Mouse (Mus musculus) forebrain, embryonic 13.5 days (tissue): ENCODE results near the gene Asxl1. TPM values are rescaled to one million over a fixed set of nuclear protein-coding genes. Genes with fewer than 3 reads are reported as not detected.
A peak's percentile ranks its signal among the peaks of the same experiment; 100 is the strongest.

Source experiments
- ATAC-seq: fragments of 200-750 bp; cut with Nextera tagmentation; 2 replicates; pipeline ENCODE4 v1.8.0; 2017
- H3K27ac ChIP-seq: fragments of 300-500 bp; sonication (generic); 2 replicates; pipeline ENCODE4 v1.5.1; 2015; ENCODE audit warnings: inconsistent platforms, mild to moderate bottlenecking, moderate library complexity
- H3K27me3 ChIP-seq: fragments of 300-500 bp; sonication (generic); 2 replicates; pipeline ENCODE4 v1.6.1; 2015; ENCODE audit warnings: mild to moderate bottlenecking, inconsistent platforms
- H3K36me3 ChIP-seq: fragments of 300-500 bp; sonication (generic); 2 replicates; pipeline ENCODE4 v1.6.1; 2015; ENCODE audit warnings: mild to moderate bottlenecking, inconsistent platforms; ENCODE audit not compliant: poor library complexity, severe bottlenecking
- H3K4me1 ChIP-seq: fragments of 300-500 bp; sonication (generic); 2 replicates; pipeline ENCODE4 v1.6.1; 2015; ENCODE audit warnings: inconsistent platforms
- H3K4me2 ChIP-seq: fragments of 300-500 bp; sonication (generic); 2 replicates; pipeline ENCODE4 v1.6.1; 2015; ENCODE audit warnings: inconsistent platforms, mild to moderate bottlenecking, moderate library complexity
- H3K4me3 ChIP-seq: fragments of 300-500 bp; sonication (generic); 2 replicates; pipeline ENCODE4 v1.5.1; 2015; ENCODE audit warnings: mild to moderate bottlenecking, inconsistent platforms
- H3K9ac ChIP-seq: fragments of 300-500 bp; sonication (generic); 2 replicates; pipeline ENCODE4 v1.6.1; 2015; ENCODE audit warnings: mild to moderate bottlenecking, inconsistent platforms
- H3K9me3 ChIP-seq: fragments of 300-500 bp; sonication (generic); replicated peaks from 2 replicates; pipeline ENCODE4 v1.6.1; 2016; ENCODE audit warnings: inconsistent platforms
- WGBS: fragments of 180-500 bp; shearing (Covaris S2); methylation state at CpG from one replicate; pipeline ENCODE4 v1.1.7; 2015; 5-methylcytosine and 5-hydroxymethylcytosine counted together
- polyA plus RNA-seq: library from polyadenylated mRNA; unstranded; fragments of >200 nt; fragmentation: Nextera tagmentation; extraction: Ambion mirVana; gene quantifications from 2 replicates; pipeline ENCODE4 v1.2.1, GENCODE M21; 2015

The Asxl1 gene
- polyA plus RNA-seq, 1 experiment from 2014 or later = 12.0 TPM

GRCm38 (mm10) chr2:153325706-153326376, 19.8 kb upstream of the Asxl1 start:
- Histone ChIP-seq H3K9me3 (no peaks in the 10 kb centered on the region), H3K4me3 (no peak overlapping the region), H3K9ac (no peak overlapping the region), H3K4me1 (no peaks in the 10 kb centered on the region), H3K27ac (no peak overlapping the region), H3K4me2 (no peak overlapping the region), H3K36me3 (peaks cover 75% of the 10 kb centered on the region), H3K27me3 (no peaks in the 10 kb centered on the region)
- ATAC-seq = no peak
- WGBS = 88% methylated on average over 9 of the region's 9 CpGs

GRCm38 (mm10) chr2:153332271-153332670, 13.4 kb upstream of the Asxl1 start:
- Histone ChIP-seq H3K9ac (no peak overlapping the region), H3K27ac (no peak overlapping the region), H3K4me1 (no peaks in the 10 kb centered on the region), H3K9me3 (no peaks in the 10 kb centered on the region), H3K4me3 (no peak overlapping the region), H3K36me3 (peaks cover 51% of the 10 kb centered on the region), H3K27me3 (no peaks in the 10 kb centered on the region), H3K4me2 (no peak overlapping the region)
- no peak for ATAC-seq
- WGBS = 97% methylated on average over 5 of the region's 5 CpGs

GRCm38 (mm10) chr2:153332981-153333380, 12.6 kb upstream of the Asxl1 start:
- Histone ChIP-seq H3K36me3 (peaks cover 51% of the 10 kb centered on the region), H3K4me1 (no peaks in the 10 kb centered on the region), H3K9ac (no peak overlapping the region), H3K27ac (no peak overlapping the region), H3K27me3 (no peaks in the 10 kb centered on the region), H3K4me3 (no peak overlapping the region), H3K4me2 (no peak overlapping the region), H3K9me3 (no peaks in the 10 kb centered on the region)
- WGBS = 96% methylated on average over 3 of the region's 3 CpGs
- ATAC-seq = no peak

- no peaks in the 10 kb centered on the region for H3K4me1 ChIP-seq
- H3K27ac ChIP-seq = no peak overlapping the region
- H3K9ac ChIP-seq = no peak overlapping the region
- no peak overlapping the region for H3K4me2 ChIP-seq
- no peak overlapping the region for H3K4me3 ChIP-seq
- no peaks in the 10 kb centered on the region for H3K27me3 ChIP-seq
- 93% methylated on average over 6 of the region's 6 CpGs for WGBS
- H3K36me3 ChIP-seq = peaks cover 43% of the 10 kb centered on the region
- no peaks in the 10 kb centered on the region for H3K9me3 ChIP-seq
- no peak for ATAC-seq
These were observed 11.8 kb upstream of the Asxl1 start for GRCm38 (mm10) chr2:153333822-153334232.

GRCm38 (mm10) chr2:153334281-153334680, 11.3 kb upstream of the Asxl1 start:
- Histone ChIP-seq H3K9ac (no peak overlapping the region), H3K4me2 (no peak overlapping the region), H3K9me3 (no peaks in the 10 kb centered on the region), H3K4me1 (no peaks in the 10 kb centered on the region), H3K27ac (no peak overlapping the region), H3K4me3 (no peak overlapping the region), H3K36me3 (peaks cover 41% of the 10 kb centered on the region), H3K27me3 (no peaks in the 10 kb centered on the region)
- ATAC-seq = no peak
- 86% methylated on average over 3 of the region's 3 CpGs for WGBS

GRCm38 (mm10) chr2:153336117-153336516, 9.5 kb upstream of the Asxl1 start:
- Histone ChIP-seq H3K9ac (no peak overlapping the region), H3K36me3 (peaks cover 23% of the 10 kb centered on the region), H3K27me3 (no peaks in the 10 kb centered on the region), H3K4me3 (no peak overlapping the region), H3K4me1 (no peaks in the 10 kb centered on the region), H3K4me2 (no peak overlapping the region), H3K9me3 (no peaks in the 10 kb centered on the region), H3K27ac (no peak overlapping the region)
- ATAC-seq = no peak
- WGBS = 85% methylated on average over 2 of the region's 2 CpGs

- no peak for ATAC-seq
- Histone ChIP-seq H3K4me1 (no peaks in the 10 kb centered on the region), H3K27me3 (no peaks in the 10 kb centered on the region), H3K4me2 (no peak overlapping the region), H3K36me3 (peaks cover 4% of the 10 kb centered on the region; the same call in 1 of the 2 replicates), H3K9me3 (no peaks in the 10 kb centered on the region), H3K9ac (no peak overlapping the region), H3K27ac (no peak overlapping the region), H3K4me3 (no peak overlapping the region)
- WGBS = 94% methylated on average over 9 of the region's 9 CpGs
These were observed 7.0 kb upstream of the Asxl1 start for GRCm38 (mm10) chr2:153338361-153339350.

GRCm38 (mm10) chr2:153342166-153342565, 3.5 kb upstream of the Asxl1 start:
- WGBS = 92% methylated on average over 6 of the region's 6 CpGs
- H3K9ac ChIP-seq = no peak overlapping the region
- H3K9me3 ChIP-seq = no peaks in the 10 kb centered on the region
- H3K27ac ChIP-seq = no peak overlapping the region
- H3K36me3 ChIP-seq = no peaks in the 10 kb centered on the region
- H3K4me1 ChIP-seq = peaks cover 10% of the 10 kb centered on the region
- H3K4me3 ChIP-seq = no peak overlapping the region
- no peaks in the 10 kb centered on the region for H3K27me3 ChIP-seq
- no peak for ATAC-seq
- H3K4me2 ChIP-seq = no peak overlapping the region

- 85% methylated on average over 3 of the region's 3 CpGs for WGBS
- Histone ChIP-seq H3K9ac (no peak overlapping the region), H3K27me3 (no peaks in the 10 kb centered on the region), H3K4me2 (no peak overlapping the region), H3K4me1 (peaks cover 14% of the 10 kb centered on the region), H3K4me3 (no peak overlapping the region), H3K9me3 (no peaks in the 10 kb centered on the region), H3K27ac (no peak overlapping the region), H3K36me3 (no peaks in the 10 kb centered on the region)
- ATAC-seq = no peak
These were observed 3.0 kb upstream of the Asxl1 start for GRCm38 (mm10) chr2:153342602-153343001.

GRCm38 (mm10) chr2:153343191-153343590, 2.4 kb upstream of the Asxl1 start:
- Histone ChIP-seq H3K9me3 (no peaks in the 10 kb centered on the region), H3K9ac (no peak overlapping the region), H3K4me2 (no peak overlapping the region), H3K36me3 (no peaks in the 10 kb centered on the region), H3K4me3 (no peak overlapping the region), H3K27me3 (no peaks in the 10 kb centered on the region), H3K4me1 (peaks cover 20% of the 10 kb centered on the region), H3K27ac (no peak overlapping the region)
- no peak for ATAC-seq

GRCm38 (mm10) chr2:153345071-153345453, 567 bp upstream of the Asxl1 start:
- Histone ChIP-seq H3K9ac (peak overlapping the region; percentile 74), H3K4me3 (peak overlapping the region; percentile 84), H3K27ac (peak overlapping the region; percentile 44), H3K36me3 (no peaks in the 10 kb centered on the region), H3K4me1 (peaks cover 34% of the 10 kb centered on the region), H3K4me2 (peak overlapping the region; percentile 76), H3K9me3 (no peaks in the 10 kb centered on the region), H3K27me3 (no peaks in the 10 kb centered on the region)
- WGBS = 7% methylated on average over 11 of the region's 11 CpGs
- no peak for ATAC-seq
